Mouse (Mus musculus) midbrain, embryonic 14.5 days (tissue): ENCODE data around the gene S100pbp. TPM values are rescaled to one million over a fixed set of nuclear protein-coding genes. Genes with fewer than 3 reads are reported as not detected.

ENCODE experiments used
- ATAC-seq: fragments of 200-750 bp; cut with Nextera tagmentation; 2 replicates; pipeline ENCODE4 v1.8.0; 2017; ENCODE audit warnings: moderate number of reproducible peaks, moderate library complexity; ENCODE audit not compliant: low FRiP score, low TSS enrichment
- DNase-seq: peaks from one replicate; pipeline ENCODE4 v3.0.0-alpha.2; 2015
- H3K27ac ChIP-seq: fragments of 300-500 bp; sonication (generic); replicated peaks from 2 replicates; pipeline ENCODE4 v1.5.1; 2014; ENCODE audit warnings: mild to moderate bottlenecking, low read depth, low read length, moderate library complexity
- H3K27me3 ChIP-seq: fragments of 300-500 bp; sonication (generic); 2 replicates; pipeline ENCODE4 v1.6.1; 2014; ENCODE audit warnings: low read length, control low read depth, mixed read lengths; ENCODE audit not compliant: control insufficient read depth, insufficient read depth
- H3K36me3 ChIP-seq: fragments of 300-500 bp; sonication (generic); 2 replicates; pipeline ENCODE4 v1.6.1; 2014; ENCODE audit warnings: low read length, control low read depth; ENCODE audit not compliant: control insufficient read depth, insufficient read depth
- H3K4me1 ChIP-seq: fragments of 300-500 bp; sonication (generic); 2 replicates; pipeline ENCODE4 v1.6.1; 2014; ENCODE audit warnings: mild to moderate bottlenecking, antibody characterized with exemption, low read length, control low read depth; ENCODE audit not compliant: control insufficient read depth, insufficient read depth
- H3K4me2 ChIP-seq: fragments of 300-500 bp; sonication (generic); 2 replicates; pipeline ENCODE4 v1.6.1; 2014; ENCODE audit warnings: mild to moderate bottlenecking, low read length, moderate library complexity
- H3K4me3 ChIP-seq: fragments of 300-500 bp; sonication (generic); replicated peaks from 2 replicates; pipeline ENCODE4 v1.5.1; 2014; ENCODE audit warnings: low read depth, low read length
- H3K9ac ChIP-seq: fragments of 300-500 bp; sonication (generic); replicated peaks from 2 replicates; pipeline ENCODE4 v1.6.1; 2014; ENCODE audit warnings: mild to moderate bottlenecking, low read length, moderate library complexity
- H3K9me3 ChIP-seq: fragments of 300-500 bp; sonication (generic); 2 replicates; pipeline ENCODE4 v1.6.1; 2016; ENCODE audit warnings: low read length, control low read depth, mixed read lengths; ENCODE audit not compliant: control insufficient read depth
- WGBS: fragments of 180-500 bp; shearing (Covaris S2); extraction: QIAGEN DNeasy Blood & Tissue Kit; methylation state at CpG from one replicate; pipeline ENCODE4 v1.1.7; 2014; 5-methylcytosine and 5-hydroxymethylcytosine counted together
- polyA plus RNA-seq: library from polyadenylated mRNA; unstranded; fragments of >200 nt; fragmentation: Nextera tagmentation; extraction: Ambion mirVana; gene quantifications from 2 replicates; pipeline ENCODE4 v1.2.1, GENCODE M21; 2014

Gene S100pbp
- polyA plus RNA-seq, 1 experiment from 2014 or later: 23.7 TPM

- Histone ChIP-seq H3K9ac (no peak overlapping the region), H3K4me1 (peaks cover 17% of the 10 kb centered on the region), H3K36me3 (peaks cover 21% of the 10 kb centered on the region), H3K4me2 (no peak overlapping the region), H3K4me3 (no peak overlapping the region), H3K27me3 (no peaks in the 10 kb centered on the region), H3K9me3 (no peaks in the 10 kb centered on the region), H3K27ac (no peak overlapping the region)
- WGBS: 82% methylated on average over 4 of the region's 4 CpGs
- no peak for DNase-seq
- no peak for ATAC-seq
Measured at GRCm38 (mm10) chr4:129145943-129146342, 43.6 kb downstream of the S100pbp start.

- Histone ChIP-seq H3K4me2 (no peak overlapping the region), H3K4me1 (peaks cover 17% of the 10 kb centered on the region), H3K27ac (peak overlapping the region; percentile 70), H3K36me3 (peaks cover 16% of the 10 kb centered on the region), H3K9ac (no peak overlapping the region), H3K4me3 (no peak overlapping the region), H3K27me3 (no peaks in the 10 kb centered on the region), H3K9me3 (no peaks in the 10 kb centered on the region)
- no peak for DNase-seq
- ATAC-seq: no peak
- WGBS: 81% methylated on average over 4 of the region's 4 CpGs
Measured at GRCm38 (mm10) chr4:129145411-129145810, 44.1 kb downstream of the S100pbp start.

- Histone ChIP-seq H3K4me3 (no peak overlapping the region), H3K27me3 (no peaks in the 10 kb centered on the region), H3K36me3 (peaks cover 11% of the 10 kb centered on the region; the same call in 1 of the 2 replicates), H3K4me2 (no peak overlapping the region), H3K27ac (peak overlapping the region; percentile 70), H3K4me1 (peaks cover 20% of the 10 kb centered on the region), H3K9me3 (no peaks in the 10 kb centered on the region), H3K9ac (no peak overlapping the region)
- DNase-seq: peak; percentile 59
- WGBS: 52% methylated on average over 16 of the region's 16 CpGs
- no peak for ATAC-seq
Measured at GRCm38 (mm10) chr4:129144401-129145367, 44.8 kb downstream of the S100pbp start.

- DNase-seq: no peak
- H3K9me3 ChIP-seq: no peaks in the 10 kb centered on the region
- no peak overlapping the region for H3K9ac ChIP-seq
- 91% methylated on average over 5 of the region's 5 CpGs for WGBS
- H3K27ac ChIP-seq: peak overlapping the region; percentile 70; the same call in 1 of the 2 replicates
- no peak for ATAC-seq
- peaks cover 18% of the 10 kb centered on the region for H3K4me1 ChIP-seq
- 0 out of 2 replicates have a peak, but pooled peaks cover 2% of the 10 kb centered on the region for H3K27me3 ChIP-seq
- H3K4me3 ChIP-seq: no peak overlapping the region
- peaks cover 7% of the 10 kb centered on the region; the same call in 1 of the 2 replicates for H3K36me3 ChIP-seq
- no peak overlapping the region for H3K4me2 ChIP-seq
Measured at GRCm38 (mm10) chr4:129143509-129143908, 46.0 kb downstream of the S100pbp start.

GRCm38 (mm10) chr4:129142439-129143045 lies 47.0 kb downstream of the S100pbp start:
- ATAC-seq (no peak), DNase-seq (no peak)
- Histone ChIP-seq H3K4me1 (peaks cover 17% of the 10 kb centered on the region), H3K4me3 (no peak overlapping the region), H3K9me3 (no peaks in the 10 kb centered on the region), H3K4me2 (no peak overlapping the region), H3K27me3 (peaks cover 11% of the 10 kb centered on the region; the same call in 1 of the 2 replicates), H3K36me3 (peaks cover 5% of the 10 kb centered on the region; the same call in 1 of the 2 replicates), H3K27ac (no peak overlapping the region), H3K9ac (no peak overlapping the region)
- WGBS: 82% methylated on average over 11 of the region's 11 CpGs

GRCm38 (mm10) chr4:129141560-129142438 lies 47.7 kb downstream of the S100pbp start:
- ATAC-seq: no peak
- Histone ChIP-seq H3K4me2 (no peak overlapping the region), H3K36me3 (0 out of 2 replicates have a peak, but pooled peaks cover 4% of the 10 kb centered on the region), H3K4me3 (no peak overlapping the region), H3K9me3 (no peaks in the 10 kb centered on the region), H3K27ac (0 out of 2 replicates have a peak overlapping the region, but pooled peaks have one; percentile 32), H3K9ac (no peak overlapping the region), H3K27me3 (peaks cover 17% of the 10 kb centered on the region), H3K4me1 (peaks cover 22% of the 10 kb centered on the region)
- peak; percentile 7 for DNase-seq
- WGBS: 74% methylated on average over 17 of the region's 17 CpGs

- no peak overlapping the region for H3K4me3 ChIP-seq
- H3K4me2 ChIP-seq: no peak overlapping the region
- peaks cover 20% of the 10 kb centered on the region for H3K27me3 ChIP-seq
- ATAC-seq: no peak
- no peak for DNase-seq
- H3K27ac ChIP-seq: no peak overlapping the region
- peaks cover 22% of the 10 kb centered on the region for H3K4me1 ChIP-seq
- H3K36me3 ChIP-seq: 0 out of 2 replicates have a peak, but pooled peaks cover 4% of the 10 kb centered on the region
- no peak overlapping the region for H3K9ac ChIP-seq
- 84% methylated on average over 4 of the region's 4 CpGs for WGBS
- no peaks in the 10 kb centered on the region for H3K9me3 ChIP-seq
Measured at GRCm38 (mm10) chr4:129140808-129141207, 48.7 kb downstream of the S100pbp start.

- DNase-seq (no peak), ATAC-seq (no peak)
- Histone ChIP-seq H3K4me3 (no peak overlapping the region), H3K4me1 (peaks cover 16% of the 10 kb centered on the region), H3K4me2 (no peak overlapping the region), H3K9me3 (no peaks in the 10 kb centered on the region), H3K27me3 (peaks cover 26% of the 10 kb centered on the region), H3K9ac (no peak overlapping the region), H3K36me3 (0 out of 2 replicates have a peak, but pooled peaks cover 4% of the 10 kb centered on the region), H3K27ac (no peak overlapping the region)
- WGBS: 85% methylated on average over 5 of the region's 5 CpGs
Measured at GRCm38 (mm10) chr4:129139642-129140041, 49.9 kb downstream of the S100pbp start.
